Mouse (Mus musculus): ENCODE measurements around the gene Cebpzos. TPM values are rescaled to one million over a fixed set of nuclear protein-coding genes. Genes with fewer than 3 reads are reported as not detected.

The Cebpzos gene
- polyA plus RNA-seq, 1 experiment from 2014 or later, result 58.3 TPM

- 30% methylated on average over 6 of the region's 6 CpGs for WGBS (ENCODE audit: missing documents)
- Histone ChIP-seq H3K36me3 (ENCODE audit: inconsistent target) (no peaks in the 10 kb centered on the region), H3K4me3 (ENCODE audit: inconsistent target) (peak overlapping the region; percentile 16; the same call in 1 of the 2 replicates), H3K27ac (no peak overlapping the region), H3K79me2 (ENCODE audit: inconsistent target) (no peaks in the 10 kb centered on the region)
Observed at GRCm38 (mm10) chr17:78912861-78913281, 3.4 kb upstream of the Cebpzos start.

- Histone ChIP-seq H3K36me3 (ENCODE audit: inconsistent target) (peaks cover 2% of the 10 kb centered on the region; the same call in 1 of the 2 replicates), H3K4me3 (ENCODE audit: inconsistent target) (no peak overlapping the region), H3K27ac (no peak overlapping the region), H3K79me2 (ENCODE audit: inconsistent target) (no peaks in the 10 kb centered on the region)
- 89% methylated on average over 2 of the region's 3 CpGs for WGBS (ENCODE audit: missing documents)
Observed at GRCm38 (mm10) chr17:78913921-78914320, 2.4 kb upstream of the Cebpzos start.

DNA sequence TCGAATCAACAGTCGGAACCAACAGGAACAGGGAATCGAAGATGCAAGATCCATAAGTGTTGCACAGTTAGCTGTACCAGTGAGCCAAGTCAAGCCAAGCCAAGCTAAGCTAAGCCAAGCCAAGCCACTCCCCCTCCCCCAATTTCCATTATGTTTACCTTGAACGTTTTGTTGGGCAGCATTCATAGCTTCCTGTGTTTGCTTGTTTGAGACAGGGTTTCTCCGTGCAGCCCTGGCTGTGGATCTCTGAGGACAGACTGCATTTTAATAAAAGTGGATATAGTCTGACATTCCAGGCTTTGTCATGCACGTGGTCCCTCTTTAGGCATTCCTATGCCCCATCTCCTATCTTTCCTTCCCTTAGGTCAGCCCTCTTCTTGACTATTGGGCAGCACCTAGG, 528 bp upstream of the Cebpzos start:
- peaks cover 20% of the 10 kb centered on the region for H3K36me3 ChIP-seq (ENCODE audit: inconsistent target)
- peak overlapping the region; percentile 63 for H3K4me3 ChIP-seq (ENCODE audit: inconsistent target)
- 61% methylated on average over 6 of the region's 6 CpGs for WGBS (ENCODE audit: missing documents)
- H3K27ac ChIP-seq, result 0 out of 2 replicates have a peak overlapping the region, but pooled peaks have one; percentile 39
- H3K79me2 ChIP-seq (ENCODE audit: inconsistent target), result no peaks in the 10 kb centered on the region

GRCm38 (mm10) chr17:78916899-78917298, 599 bp downstream of the Cebpzos start:
- H3K27ac ChIP-seq, result peak overlapping the region; percentile 39
- H3K79me2 ChIP-seq (ENCODE audit: inconsistent target), result no peaks in the 10 kb centered on the region
- peak overlapping the region; percentile 63 for H3K4me3 ChIP-seq (ENCODE audit: inconsistent target)
- peaks cover 31% of the 10 kb centered on the region for H3K36me3 ChIP-seq (ENCODE audit: inconsistent target)
- 4% methylated on average over 11 of the region's 11 CpGs for WGBS (ENCODE audit: missing documents)

GRCm38 (mm10) chr17:78917696-78918095, 1.4 kb downstream of the Cebpzos start:
- 34% methylated on average over 6 of the region's 6 CpGs for WGBS (ENCODE audit: missing documents)
- H3K36me3 ChIP-seq (ENCODE audit: inconsistent target), result peaks cover 39% of the 10 kb centered on the region
- peak overlapping the region; percentile 5; the same call in 1 of the 2 replicates for H3K27ac ChIP-seq
- H3K79me2 ChIP-seq (ENCODE audit: inconsistent target), result no peaks in the 10 kb centered on the region
- no peak overlapping the region for H3K4me3 ChIP-seq (ENCODE audit: inconsistent target)

- Histone ChIP-seq H3K4me3 (ENCODE audit: inconsistent target) (peak overlapping the region; percentile 99), H3K27ac (no peak overlapping the region), H3K79me2 (ENCODE audit: inconsistent target) (peaks cover 44% of the 10 kb centered on the region), H3K36me3 (ENCODE audit: inconsistent target) (peaks cover 46% of the 10 kb centered on the region)
- 0% methylated on average over 2 of the region's 2 CpGs for WGBS (ENCODE audit: missing documents)
Observed at GRCm38 (mm10) chr17:78935857-78936256, 19.6 kb downstream of the Cebpzos start.

DNA sequence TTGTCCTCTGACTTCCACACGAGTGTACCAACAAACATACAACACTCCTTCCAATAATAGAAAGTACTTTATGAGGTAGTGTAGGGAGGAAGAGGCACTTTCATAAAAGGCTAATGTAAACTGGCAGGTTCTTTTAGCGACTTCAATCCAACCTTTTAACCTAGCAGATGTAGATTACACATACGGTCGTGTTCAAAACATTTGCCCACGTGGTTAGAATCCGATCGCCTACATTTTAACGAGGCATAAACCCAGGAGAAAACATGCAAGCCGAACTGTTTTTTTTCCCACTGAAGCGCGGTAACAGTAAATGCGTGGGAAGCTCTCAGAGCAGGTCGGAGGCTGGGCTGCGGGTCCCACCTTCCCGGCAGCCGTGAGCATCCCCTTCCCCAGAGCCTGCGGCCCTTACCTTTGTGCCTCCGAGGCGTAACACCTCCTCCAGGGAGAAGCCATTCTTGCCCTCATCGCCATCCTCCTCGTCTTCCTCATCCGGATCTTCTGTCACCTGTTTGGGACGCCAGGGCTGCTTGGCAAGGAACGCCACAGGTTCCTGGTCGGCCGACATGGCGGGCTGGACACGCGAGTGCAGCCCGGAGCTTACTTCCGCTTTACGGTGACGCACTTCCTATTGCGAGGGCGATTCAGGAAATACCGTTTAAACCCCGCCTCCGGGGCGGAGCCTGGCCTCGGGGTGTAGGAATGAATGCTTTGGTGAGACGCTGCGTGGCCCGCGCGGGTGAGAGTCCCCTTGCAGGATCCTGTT, 20.3 kb downstream of the Cebpzos start, which contains the start of the genes Cebpz and Ndufaf7:
Gene Cebpz, minus strand, starts transcription at position 601 of the 763 bp plus-strand sequence.
Gene Ndufaf7, plus strand, starts transcription at position 671 of the 763 bp plus-strand sequence.
- H3K4me3 ChIP-seq (ENCODE audit: inconsistent target), result peak within 1 kb of the TSS; percentile 99
- H3K79me2 ChIP-seq (ENCODE audit: inconsistent target), result peaks cover 44% of the 10 kb centered on the region
- peaks cover 38% of the 10 kb centered on the region; the same call in 1 of the 2 replicates for H3K36me3 ChIP-seq (ENCODE audit: inconsistent target)
- H3K27ac ChIP-seq, result peak within 1 kb of the TSS; percentile 50
- WGBS (ENCODE audit: missing documents), result 1% methylated on average over 45 of the region's 45 CpGs

- H3K79me2 ChIP-seq (ENCODE audit: inconsistent target), result peaks cover 44% of the 10 kb centered on the region
- H3K27ac ChIP-seq, result peak overlapping the region; percentile 50; the same call in 1 of the 2 replicates
- peak overlapping the region; percentile 99 for H3K4me3 ChIP-seq (ENCODE audit: inconsistent target)
- 15% methylated on average over 26 of the region's 26 CpGs for WGBS (ENCODE audit: missing documents)
- H3K36me3 ChIP-seq (ENCODE audit: inconsistent target), result peaks cover 31% of the 10 kb centered on the region; the same call in 1 of the 2 replicates
Observed at GRCm38 (mm10) chr17:78937229-78937853, 21.0 kb downstream of the Cebpzos start.

GRCm38 (mm10) chr17:78938927-78939326, 22.6 kb downstream of the Cebpzos start:
- Histone ChIP-seq H3K4me3 (ENCODE audit: inconsistent target) (no peak overlapping the region), H3K27ac (no peak overlapping the region), H3K79me2 (ENCODE audit: inconsistent target) (peaks cover 29% of the 10 kb centered on the region), H3K36me3 (ENCODE audit: inconsistent target) (peaks cover 15% of the 10 kb centered on the region; the same call in 1 of the 2 replicates)
- 9% methylated on average over 3 of the region's 4 CpGs for WGBS (ENCODE audit: missing documents)

GRCm38 (mm10) chr17:78942579-78942978, 26.3 kb downstream of the Cebpzos start:
- H3K27ac ChIP-seq, result no peak overlapping the region
- H3K36me3 ChIP-seq (ENCODE audit: inconsistent target), result no peaks in the 10 kb centered on the region; the same call in 1 of the 2 replicates
- H3K79me2 ChIP-seq (ENCODE audit: inconsistent target), result no peaks in the 10 kb centered on the region
- 92% methylated on average over 11 of the region's 11 CpGs for WGBS (ENCODE audit: missing documents)
- H3K4me3 ChIP-seq (ENCODE audit: inconsistent target), result no peak overlapping the region

GRCm38 (mm10) chr17:78951225-78951624, 34.9 kb downstream of the Cebpzos start:
- H3K36me3 ChIP-seq (ENCODE audit: inconsistent target), result peaks cover 32% of the 10 kb centered on the region; the same call in 1 of the 2 replicates
- 91% methylated on average over 5 of the region's 5 CpGs for WGBS (ENCODE audit: missing documents)

GRCm38 (mm10) chr17:78952070-78952469, 35.8 kb downstream of the Cebpzos start:
- H3K79me2 ChIP-seq (ENCODE audit: inconsistent target), result no peaks in the 10 kb centered on the region
- no peak overlapping the region for H3K27ac ChIP-seq
- WGBS (ENCODE audit: missing documents), result 85% methylated on average over 5 of the region's 5 CpGs
- H3K4me3 ChIP-seq (ENCODE audit: inconsistent target), result no peak overlapping the region
- peaks cover 40% of the 10 kb centered on the region for H3K36me3 ChIP-seq (ENCODE audit: inconsistent target)

More at GRCm38 (mm10) chr17:78951225-78951624, 34.9 kb downstream of the Cebpzos start:
- H3K4me3 ChIP-seq (ENCODE audit: inconsistent target), result no peak overlapping the region
- H3K27ac ChIP-seq, result no peak overlapping the region
- no peaks in the 10 kb centered on the region for H3K79me2 ChIP-seq (ENCODE audit: inconsistent target)

DNA sequence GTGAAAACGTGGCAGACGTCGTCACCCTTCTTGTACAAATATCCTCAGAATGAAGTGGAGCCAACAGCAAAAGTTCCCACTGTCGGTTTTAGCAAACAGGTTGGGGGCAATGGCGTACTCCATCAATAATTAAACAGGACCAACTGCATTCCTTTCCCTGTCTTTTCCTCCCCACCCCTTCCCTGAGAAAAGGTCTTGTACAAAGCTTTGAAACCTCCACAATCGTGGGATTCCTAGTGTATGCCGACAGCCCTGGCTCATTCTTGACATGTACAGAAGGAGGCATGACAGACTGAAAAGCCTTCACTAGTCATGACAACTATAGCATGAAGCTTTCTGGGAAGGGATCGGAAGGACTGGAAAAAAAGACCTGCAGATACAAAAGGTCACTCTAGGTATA, 36.9 kb downstream of the Cebpzos start:
- H3K36me3 ChIP-seq (ENCODE audit: inconsistent target), result peaks cover 44% of the 10 kb centered on the region

GRCm38 (mm10) chr17:78959473-78959872, 43.2 kb downstream of the Cebpzos start:
- H3K36me3 ChIP-seq (ENCODE audit: inconsistent target), result peaks cover 54% of the 10 kb centered on the region
- H3K27ac ChIP-seq, result no peak overlapping the region
- no peaks in the 10 kb centered on the region for H3K79me2 ChIP-seq (ENCODE audit: inconsistent target)
- H3K4me3 ChIP-seq (ENCODE audit: inconsistent target), result no peak overlapping the region
- WGBS (ENCODE audit: missing documents), result 86% methylated on average over 6 of the region's 6 CpGs

More for the DNA sequence above, 36.9 kb downstream of the Cebpzos start:
- Histone ChIP-seq H3K4me3 (ENCODE audit: inconsistent target) (no peak overlapping the region), H3K79me2 (ENCODE audit: inconsistent target) (no peaks in the 10 kb centered on the region), H3K27ac (no peak overlapping the region)
- WGBS (ENCODE audit: missing documents), result 94% methylated on average over 8 of the region's 8 CpGs

Measured in macrophage (primary cell).